Mouse (Mus musculus) heart, adult 2 months (tissue): ENCODE measurements at regions not wholly inside any gene's neighbourhood (a gene's known extent, or its start where the extent isn't known, plus 50 kb on each side); places are given as distances from the start of the nearest gene placed in this dataset.
"Not testable (repeated sequence)": the region's sequence is repeated elsewhere in the genome, so short reads cannot be mapped to it uniquely, and the experiment has no call there.

Experiments used
- DNase-seq, 2 experiments: peaks; one replicate each; pipeline ENCODE4 v3.0.0; 2021
- H3K27ac ChIP-seq: fragments of 200-600 bp; 2 replicates; pipeline ENCODE4 v1.8.1; 2022
- H3K27me3 ChIP-seq: fragments of 200-500 bp; 2 replicates; pipeline ENCODE4 v1.6.1; 2012; ENCODE audit warnings: mild to moderate bottlenecking, low read length, inconsistent platforms, mixed read lengths; ENCODE audit not compliant: control insufficient read depth, insufficient read depth
- H3K36me3 ChIP-seq: fragments of 200-500 bp; 2 replicates; pipeline ENCODE4 v1.6.1; 2012; ENCODE audit warnings: low read length, inconsistent platforms; ENCODE audit not compliant: control insufficient read depth, insufficient read depth
- H3K4me1 ChIP-seq: fragments of 200-500 bp; 2 replicates; pipeline ENCODE4 v1.6.1; 2011; ENCODE audit warnings: low read length; ENCODE audit not compliant: control insufficient read depth, insufficient read depth
- H3K4me3 ChIP-seq: fragments of 200-600 bp; 2 replicates; pipeline ENCODE4 v1.8.1; 2022
- H3K79me2 ChIP-seq: fragments of 200-500 bp; replicated peaks from 2 replicates; pipeline ENCODE4 v1.6.1; 2012; ENCODE audit warnings: mild to moderate bottlenecking, inconsistent platforms, low read length, moderate library complexity, mixed read lengths; ENCODE audit not compliant: control insufficient read depth, insufficient read depth
- H3K9ac ChIP-seq: fragments of 200-500 bp; 2 replicates; pipeline ENCODE4 v1.6.1; 2012; ENCODE audit warnings: low read depth, mild to moderate bottlenecking, control low read depth, inconsistent platforms, low read length, mixed read lengths
- CTCF ChIP-seq: fragments of 200-600 bp; IDR thresholded peaks from 2 replicates; pipeline ENCODE4 v1.8.1; 2022; ENCODE audit warnings: antibody characterized with exemption, mild to moderate bottlenecking, moderate library complexity
- EP300 ChIP-seq: fragments of 200-500 bp; IDR thresholded peaks from 2 replicates; pipeline ENCODE4 v1.6.1; 2011; ENCODE audit warnings: low read depth, low read length, control low read depth; ENCODE audit not compliant: insufficient read depth
- POLR2A ChIP-seq: fragments of 200-500 bp; IDR thresholded peaks from 2 replicates; pipeline ENCODE4 v1.6.1; 2011; ENCODE audit warnings: mild to moderate bottlenecking, low read depth, low read length, control low read depth; ENCODE audit not compliant: insufficient read depth
- WGBS: fragments of 180-500 bp; shearing (Covaris S2); methylation state at CpG from one replicate; pipeline ENCODE4 v1.1.7; 2018; 5-methylcytosine and 5-hydroxymethylcytosine counted together
- intact Hi-C: fragments of 180-260 bp; cut with DNase I; formaldehyde crosslinking; loops from one replicate; pipeline ENCODE4 v1.15.1; 2025

- TF ChIP-seq EP300 (no peak), POLR2A (no peak), CTCF (no peak)
- no peaks in the 10 kb centered on the region; the same call in 1 of the 2 replicates for H3K4me1 ChIP-seq
- intact Hi-C loops, result no loop called here
- no peak overlapping the region for H3K9ac ChIP-seq
- WGBS, result 79% methylated on average over 16 of the region's 16 CpGs
- no peaks in the 10 kb centered on the region for H3K36me3 ChIP-seq
- H3K27ac ChIP-seq, result no peak overlapping the region
- no peak for DNase-seq
- no peaks in the 10 kb centered on the region for H3K27me3 ChIP-seq
- no peaks in the 10 kb centered on the region for H3K79me2 ChIP-seq
- no peak overlapping the region for H3K4me3 ChIP-seq
These were observed 333.8 kb upstream of the Htr2a start for GRCm38 (mm10) chr14:74306717-74307307.

GRCm38 (mm10) chr14:74309451-74309850 is 331.2 kb upstream of the Htr2a start:
- intact Hi-C loops, H3K9ac ChIP-seq, H3K79me2 ChIP-seq, H3K4me1 ChIP-seq, DNase-seq, H3K4me3 ChIP-seq, H3K27ac ChIP-seq, H3K36me3 ChIP-seq, H3K27me3 ChIP-seq: not testable (repeated sequence)
- WGBS, result 40% methylated on average over 2 of the region's 2 CpGs

- Histone ChIP-seq H3K4me3 (no peak overlapping the region), H3K4me1 (no peaks in the 10 kb centered on the region), H3K27me3 (no peaks in the 10 kb centered on the region), H3K27ac (no peak overlapping the region), H3K36me3 (no peaks in the 10 kb centered on the region), H3K79me2 (no peaks in the 10 kb centered on the region), H3K9ac (no peak overlapping the region)
- DNase-seq, result no peak
- no peak for TF ChIP-seq EP300
- TF ChIP-seq POLR2A, result no peak
- TF ChIP-seq CTCF, result no peak
- intact Hi-C loops, result no loop called here
- 43% methylated on average over 1 of the region's 1 CpGs for WGBS
These were observed 313.3 kb upstream of the Htr2a start for GRCm38 (mm10) chr14:74327291-74327690.

GRCm38 (mm10) chr14:74350751-74351150 is 289.9 kb upstream of the Htr2a start:
- Histone ChIP-seq H3K4me1 (no peaks in the 10 kb centered on the region), H3K36me3 (no peaks in the 10 kb centered on the region), H3K79me2 (no peaks in the 10 kb centered on the region), H3K4me3 (no peak overlapping the region), H3K9ac (no peak overlapping the region), H3K27me3 (no peaks in the 10 kb centered on the region), H3K27ac (no peak overlapping the region)
- DNase-seq, result no peak
- intact Hi-C loops, result no loop called here
- TF ChIP-seq POLR2A, result no peak

- DNase-seq, result no peak
- TF ChIP-seq CTCF (peak; percentile 32), EP300 (no peak)
- H3K27ac ChIP-seq, result no peak overlapping the region
- H3K36me3 ChIP-seq, result no peaks in the 10 kb centered on the region
- H3K27me3 ChIP-seq, result no peaks in the 10 kb centered on the region
- no peaks in the 10 kb centered on the region for H3K79me2 ChIP-seq
- H3K9ac ChIP-seq, result no peak overlapping the region
- H3K4me3 ChIP-seq, result no peak overlapping the region
- intact Hi-C loops, result no loop called here
- 35% methylated on average over 1 of the region's 1 CpGs for WGBS
- H3K4me1 ChIP-seq, result no peaks in the 10 kb centered on the region
These were observed 288.4 kb upstream of the Htr2a start for GRCm38 (mm10) chr14:74352286-74352685.

- no peak for DNase-seq
- no peaks in the 10 kb centered on the region for H3K27me3 ChIP-seq
- intact Hi-C loops, result no loop called here
- H3K4me3 ChIP-seq, result no peak overlapping the region
- WGBS, result 56% methylated on average over 5 of the region's 5 CpGs
- H3K36me3 ChIP-seq, result no peaks in the 10 kb centered on the region
- no peaks in the 10 kb centered on the region for H3K79me2 ChIP-seq
- H3K27ac ChIP-seq, result no peak overlapping the region
- TF ChIP-seq EP300, result no peak
- no peak for TF ChIP-seq CTCF
- TF ChIP-seq POLR2A, result no peak
- no peaks in the 10 kb centered on the region for H3K4me1 ChIP-seq
- H3K9ac ChIP-seq, result no peak overlapping the region
These were observed 281.8 kb upstream of the Htr2a start for GRCm38 (mm10) chr14:74358730-74359444.
